Mouse (Mus musculus) stomach, postnatal 0 days (tissue): Measurements from ENCODE around the gene Gm21974.

Source experiments
- CTCF ChIP-seq: IDR thresholded peaks from 2 replicates; pipeline ENCODE4 v1.5.1; 2016; ENCODE audit warnings: antibody characterized with exemption, low read depth, mild to moderate bottlenecking, moderate library complexity
- EP300 ChIP-seq: optimal IDR thresholded peaks from 2 replicates; pipeline ENCODE3; 2016; ENCODE audit warnings: antibody characterized with exemption

GRCm38 (mm10) chr7:127926846-127927245 is 31.6 kb upstream of the Gm21974 start:
- TF ChIP-seq CTCF (no peak), EP300 (no peak)
